Mouse (Mus musculus): ENCODE measurements at regions not wholly inside any gene's neighbourhood (a gene's known extent, or its start where the extent isn't known, plus 50 kb on each side); places are given as distances from the start of the nearest gene placed in this dataset.

- no peak for DNase-seq
Observed at GRCm38 (mm10) chr13:42593488-42594170, 86.8 kb upstream of the Phactr1 start.

GRCm38 (mm10) chr13:42595180-42595579 lies 85.2 kb upstream of the Phactr1 start:
- DNase-seq = no peak

GRCm38 (mm10) chr13:42597781-42598180 lies 82.6 kb upstream of the Phactr1 start:
- DNase-seq = no peak

GRCm38 (mm10) chr13:42603308-42603707 lies 77.1 kb upstream of the Phactr1 start:
- no peak for DNase-seq

- DNase-seq = no peak
Observed at GRCm38 (mm10) chr13:42607735-42608134, 72.7 kb upstream of the Phactr1 start.

GRCm38 (mm10) chr13:42608963-42609362 lies 71.5 kb upstream of the Phactr1 start:
- peak; percentile 38 for DNase-seq

- no peak for DNase-seq
Observed at GRCm38 (mm10) chr13:42613326-42613725, 67.1 kb upstream of the Phactr1 start.

- DNase-seq = no peak
Observed at GRCm38 (mm10) chr13:42615826-42616225, 64.6 kb upstream of the Phactr1 start.

- no peak for DNase-seq
Observed at GRCm38 (mm10) chr13:42617225-42617624, 63.2 kb upstream of the Phactr1 start.

- DNase-seq = no peak
Observed at GRCm38 (mm10) chr13:42617844-42618243, 62.6 kb upstream of the Phactr1 start.

- DNase-seq = no peak
Observed at GRCm38 (mm10) chr13:42619555-42620280, 60.7 kb upstream of the Phactr1 start.

GRCm38 (mm10) chr13:42623491-42623890 lies 56.9 kb upstream of the Phactr1 start:
- DNase-seq = peak; percentile 67

Data from retina, postnatal 1 day (tissue).